Mouse (Mus musculus): ENCODE results near the gene Cyb561. TPM values are rescaled to one million over a fixed set of nuclear protein-coding genes. Genes with fewer than 3 reads are reported as not detected.

Gene Cyb561
- total RNA-seq, 2 experiments from 2014 or later, result 9.2 to 12.1 TPM

- intact Hi-C loops (cut with DNase I), result no loop called here
- DNase-seq, result no peak
Observed at GRCm38 (mm10) chr11:105955815-105956430, 2.8 kb upstream of the Cyb561 start.

DNA sequence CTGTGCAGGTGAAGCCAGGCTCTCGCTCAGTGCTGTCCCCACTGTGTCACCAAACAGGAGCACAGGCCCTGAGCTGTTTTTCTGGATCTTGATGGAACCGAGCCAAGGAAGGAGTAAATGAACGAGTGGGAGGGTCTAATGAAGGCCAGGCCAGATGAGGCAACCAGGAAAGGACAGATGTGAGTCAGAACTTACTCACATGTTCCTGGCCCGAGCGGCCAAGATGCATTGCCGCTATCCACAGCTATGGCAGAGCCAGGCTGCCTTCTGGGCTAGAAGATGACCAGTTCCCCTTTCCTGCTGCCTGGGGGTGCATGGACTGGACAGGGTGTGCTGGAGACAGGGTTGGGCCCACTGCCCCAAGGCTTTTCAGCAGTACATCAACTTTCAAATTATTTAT, 266 bp upstream of the Cyb561 start:
- DNase-seq, result peak; percentile 56 to 62
- intact Hi-C loops (cut with DNase I), result no loop called here

DNA sequence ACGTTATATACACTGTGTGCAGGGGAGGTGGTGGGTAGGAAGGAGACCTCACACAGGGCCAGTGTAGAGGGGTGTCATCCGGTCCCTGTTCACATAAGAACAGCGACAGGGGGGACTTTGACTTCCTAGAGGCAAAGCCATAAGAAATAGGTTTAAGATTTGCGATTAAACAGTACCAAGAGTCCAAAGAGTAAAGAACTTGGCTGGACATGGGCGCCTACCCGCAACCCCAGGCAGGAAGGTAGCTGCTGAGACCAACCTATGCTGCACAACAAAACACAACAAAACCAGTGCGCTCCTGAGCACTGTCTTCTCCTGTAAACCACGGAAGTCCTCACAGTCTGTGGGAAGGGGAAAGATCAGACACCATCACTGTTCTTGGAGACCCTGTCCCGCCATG, 1.0 kb downstream of the Cyb561 start:
- no peak for DNase-seq
- intact Hi-C loops (cut with DNase I), result no loop called here

DNA sequence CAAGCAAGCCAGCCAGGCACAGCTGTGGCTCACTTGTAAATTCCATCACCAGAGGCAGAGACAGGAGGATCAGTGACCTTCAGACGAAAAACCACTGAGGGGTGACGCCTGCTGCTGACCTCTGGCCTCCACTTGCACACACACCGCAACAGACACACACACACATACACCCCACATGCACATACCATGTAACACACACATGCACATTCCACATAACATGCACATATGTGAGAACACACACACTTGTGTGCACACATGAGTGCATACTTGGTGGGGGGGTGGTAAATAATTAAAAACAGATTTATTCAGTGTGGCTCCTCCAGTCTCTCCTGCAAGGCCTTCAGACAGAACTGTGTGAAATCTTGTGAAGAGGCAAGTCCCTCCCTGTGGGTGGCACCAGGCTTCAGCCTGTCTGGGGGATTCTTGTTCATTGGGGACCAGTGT, 1.5 kb downstream of the Cyb561 start:
- intact Hi-C loops (cut with DNase I), result no loop called here
- no peak for DNase-seq

- intact Hi-C loops (cut with DNase I), result no loop called here
- no peak for DNase-seq
Observed at GRCm38 (mm10) chr11:105950519-105950918, 2.6 kb downstream of the Cyb561 start.

- DNase-seq, result no peak
- intact Hi-C loops (cut with DNase I), result no loop called here
Observed at GRCm38 (mm10) chr11:105948255-105948654, 4.9 kb downstream of the Cyb561 start.

DNA sequence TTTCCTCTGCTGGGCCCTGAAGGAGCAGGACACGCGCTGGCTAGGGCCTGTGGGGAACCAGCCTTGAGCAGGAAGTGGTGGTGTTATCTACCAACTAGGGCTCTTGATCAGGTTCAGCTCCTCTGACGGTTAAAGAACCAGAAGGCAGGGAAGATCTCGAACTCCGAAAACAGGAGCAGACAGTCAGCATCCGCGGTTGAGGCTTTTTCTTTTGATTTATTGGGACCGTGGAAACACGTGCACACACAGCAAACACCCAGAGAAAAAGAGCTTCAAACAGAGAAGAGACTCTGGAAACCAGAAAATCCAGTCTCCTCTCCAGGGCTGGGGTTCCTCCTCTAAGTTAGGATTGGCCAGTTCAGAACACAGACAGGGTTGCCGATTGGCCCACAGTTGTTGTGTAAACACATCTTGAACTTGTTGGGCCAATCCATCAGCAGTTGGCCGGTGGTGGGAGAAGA, 6.4 kb downstream of the Cyb561 start:
- no peak for DNase-seq
- intact Hi-C loops (cut with DNase I), result no loop called here

DNA sequence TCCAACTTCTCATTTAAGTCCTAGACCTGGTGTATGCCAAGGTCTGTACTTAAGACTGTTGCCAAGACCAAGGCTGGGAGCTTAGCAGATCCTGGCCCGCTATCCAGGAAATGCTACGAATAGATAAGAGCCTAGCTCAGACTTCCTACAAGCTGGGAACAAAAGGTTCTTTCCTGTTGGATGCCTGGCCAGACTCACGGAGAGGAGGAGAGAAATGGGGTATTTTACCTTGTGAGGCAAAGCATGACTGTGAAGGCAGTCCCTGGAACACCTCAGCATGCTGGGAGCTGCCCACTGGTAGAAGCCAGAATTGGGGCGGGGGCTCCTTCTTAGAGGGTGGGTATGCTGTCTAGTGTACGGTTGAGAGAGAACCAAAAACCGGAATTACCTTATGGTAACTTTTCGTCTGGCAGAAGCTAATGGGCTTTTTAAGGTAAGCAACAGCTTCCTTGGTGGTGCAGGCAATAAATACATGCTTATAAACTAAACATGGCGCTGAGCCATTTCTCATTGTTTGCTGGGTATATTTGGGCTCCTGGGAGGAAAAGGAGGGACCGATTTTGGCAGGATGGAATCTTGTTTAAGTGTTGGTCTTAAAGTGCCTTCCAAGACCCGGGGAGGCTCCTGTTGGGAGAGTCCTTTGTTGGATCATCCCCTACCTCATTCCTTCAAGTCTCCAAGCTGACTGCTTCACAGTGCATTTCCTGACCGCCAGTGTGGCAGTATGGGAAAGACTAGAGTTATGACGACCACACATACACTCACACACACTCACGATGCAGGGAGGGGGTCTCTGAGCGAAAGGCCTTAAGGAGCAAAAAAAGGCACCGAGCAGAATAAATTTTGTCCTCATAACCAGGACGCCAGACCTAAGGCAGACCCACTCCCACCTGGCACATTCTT, 8.1 kb downstream of the Cyb561 start:
- peak; percentile 58 to 70 for DNase-seq
- intact Hi-C loops (cut with DNase I), result loop anchor here (2.0 kb wide), 2 partner anchors 14 to 24 kb away; no protein-coding TSS in a partner anchor

GRCm38 (mm10) chr11:105944126-105944621, 9.0 kb downstream of the Cyb561 start:
- intact Hi-C loops (cut with DNase I), result loop anchor here (2.0 kb wide), 2 partner anchors 15 to 25 kb away; no protein-coding TSS in a partner anchor
- DNase-seq, result peak; percentile 76 to 86

GRCm38 (mm10) chr11:105943133-105944102, 9.7 kb downstream of the Cyb561 start:
- DNase-seq, result peak; percentile 53 to 60
- intact Hi-C loops (cut with DNase I), result loop anchor here (2.0 kb wide), 2 partner anchors 15 to 25 kb away; no protein-coding TSS in a partner anchor

- intact Hi-C loops (cut with DNase I), result no loop called here
- no peak for DNase-seq
Observed at GRCm38 (mm10) chr11:105941973-105942372, 11.2 kb downstream of the Cyb561 start.

DNA sequence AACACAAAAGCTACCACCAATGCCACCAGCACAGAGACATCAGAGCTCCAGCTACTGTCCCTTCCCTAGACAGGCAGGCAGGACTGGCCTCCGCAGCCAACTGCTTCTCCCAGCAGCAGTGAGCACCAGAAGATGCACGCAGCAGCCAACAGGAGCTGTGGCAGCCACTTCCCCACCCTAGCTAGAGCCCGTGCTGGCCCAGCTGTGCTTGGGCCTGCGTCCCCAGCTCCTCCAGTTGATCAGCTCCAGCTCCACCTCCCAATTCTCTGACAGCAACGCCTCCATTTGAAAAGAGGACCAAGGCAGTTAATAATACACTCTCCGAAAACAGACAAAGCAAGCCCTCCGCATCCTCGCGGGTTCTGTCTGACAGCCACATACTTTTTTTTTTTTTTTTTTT, 14.4 kb downstream of the Cyb561 start:
- peak; percentile 38 to 42 for DNase-seq
- intact Hi-C loops (cut with DNase I), result no loop called here

GRCm38 (mm10) chr11:105936974-105937373, 16.2 kb downstream of the Cyb561 start:
- DNase-seq, result no peak
- intact Hi-C loops (cut with DNase I), result no loop called here

DNA sequence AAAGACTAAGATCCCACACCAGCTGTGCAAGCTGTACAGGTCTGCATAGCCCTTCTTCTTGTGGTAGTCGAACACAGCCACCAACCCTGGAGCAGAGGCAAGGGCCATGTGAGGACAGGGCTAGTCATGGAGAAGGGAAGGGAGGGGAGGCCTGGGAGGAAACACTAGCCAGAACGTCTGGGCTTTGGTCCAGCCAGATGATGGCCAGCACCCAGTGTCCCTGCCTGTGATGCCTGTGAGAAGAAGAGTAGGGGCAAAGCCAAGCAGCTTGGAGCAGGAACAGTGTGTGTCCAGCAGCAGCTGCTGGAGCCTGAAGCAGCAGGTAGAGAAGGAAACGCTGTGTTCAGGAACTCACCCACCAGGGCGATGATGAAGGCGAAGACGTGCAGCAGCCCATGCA, 16.9 kb downstream of the Cyb561 start:
- intact Hi-C loops (cut with DNase I), result no loop called here
- peak; percentile 82 to 87 for DNase-seq

GRCm38 (mm10) chr11:105935496-105935895, 17.6 kb downstream of the Cyb561 start:
- intact Hi-C loops (cut with DNase I), result no loop called here
- no peak for DNase-seq

GRCm38 (mm10) chr11:105934816-105935215, 18.3 kb downstream of the Cyb561 start:
- intact Hi-C loops (cut with DNase I), result no loop called here
- peak; percentile 49 to 57 for DNase-seq

GRCm38 (mm10) chr11:105934303-105934711, 18.8 kb downstream of the Cyb561 start:
- DNase-seq, result peak in 1 of 2 experiments; percentile 58
- intact Hi-C loops (cut with DNase I), result no loop called here

- intact Hi-C loops (cut with DNase I), result no loop called here
- DNase-seq, result no peak
Observed at GRCm38 (mm10) chr11:105933746-105934145, 19.4 kb downstream of the Cyb561 start.

DNA sequence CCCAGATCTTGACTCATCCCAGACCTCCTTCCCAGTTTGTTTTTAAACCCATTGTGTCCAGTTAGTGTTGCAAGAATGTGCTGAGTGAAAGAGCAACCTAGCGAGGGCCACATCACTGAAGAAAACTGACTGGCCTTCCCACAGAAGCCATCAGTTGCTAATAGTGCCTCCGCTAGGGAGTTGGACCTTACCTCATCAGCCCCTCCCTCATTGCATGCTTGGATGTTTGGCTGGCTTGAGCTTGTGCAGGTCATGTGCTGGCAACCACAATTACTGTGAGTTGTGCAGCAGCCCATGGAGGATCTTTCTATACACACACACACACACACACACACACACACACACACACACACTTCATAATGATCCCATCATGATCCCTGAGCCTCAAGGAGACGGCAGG, 21.8 kb downstream of the Cyb561 start:
- intact Hi-C loops (cut with DNase I), result no loop called here
- no peak for DNase-seq

DNA sequence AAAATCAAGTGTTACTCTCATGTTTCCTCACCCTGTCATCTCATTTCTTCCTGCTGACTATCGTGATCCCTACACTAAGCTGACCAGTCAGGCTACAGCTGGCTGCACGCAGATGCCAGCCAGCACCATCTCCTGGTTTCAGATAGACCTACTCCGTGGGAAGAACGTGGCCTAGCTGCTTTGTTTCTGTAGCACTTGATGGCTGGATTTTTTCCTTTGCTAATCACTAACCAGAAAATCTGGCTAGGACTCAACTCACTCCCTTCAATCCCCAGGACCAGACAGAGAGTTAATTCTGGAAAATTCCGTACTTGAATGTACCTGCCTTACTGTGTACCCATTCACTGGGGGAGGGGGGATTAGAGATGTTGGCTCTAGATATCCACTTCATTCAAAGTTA, 25.0 kb downstream of the Cyb561 start:
- intact Hi-C loops (cut with DNase I), result no loop called here
- DNase-seq, result no peak
